Mouse (Mus musculus): ENCODE data around the gene Il4ra. TPM values are rescaled to one million over a fixed set of nuclear protein-coding genes. Genes with fewer than 3 reads are reported as not detected.

Il4ra gene
- polyA plus RNA-seq, 1 experiment from 2014 or later = 2.6 TPM

DNA sequence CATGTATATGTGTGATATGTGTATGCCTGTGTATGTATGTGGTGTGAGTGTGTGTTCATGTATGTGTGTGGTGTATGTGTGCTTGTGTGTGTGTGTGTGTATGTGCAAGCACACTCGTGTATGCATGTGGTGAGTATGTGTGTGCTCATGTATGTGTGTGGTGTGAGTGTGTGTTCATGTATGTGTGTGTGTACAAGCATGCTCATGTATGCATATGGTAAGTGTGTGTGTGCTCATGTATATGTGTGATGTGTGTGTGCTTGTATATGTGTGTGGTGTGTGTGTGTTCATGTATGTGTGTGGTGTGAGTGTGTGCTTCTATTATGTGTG lies 28.3 kb downstream of the Il4ra start:
- no peak overlapping the region for H3K9ac ChIP-seq (ENCODE audit: low read length)
- no peak for ATAC-seq (ENCODE audit: insufficient number of reproducible peaks, low FRiP score, low TSS enrichment, low read depth)
- H3K27ac ChIP-seq (replicated peaks; ENCODE audit: low read depth, low read length) = no peak overlapping the region
- 0 out of 2 replicates have a peak, but pooled peaks cover 4% of the 10 kb centered on the region for H3K4me1 ChIP-seq (ENCODE audit: control insufficient read depth, insufficient read depth, low read length)
- no peak overlapping the region for H3K4me3 ChIP-seq (ENCODE audit: low read depth, low read length)
- 88% methylated on average over 1 of the region's 1 CpGs for WGBS
- H3K36me3 ChIP-seq (ENCODE audit: control insufficient read depth, insufficient read depth, low read length) = no peaks in the 10 kb centered on the region
- H3K27me3 ChIP-seq (ENCODE audit: control insufficient read depth, insufficient read depth, low read length) = no peaks in the 10 kb centered on the region
- H3K4me2 ChIP-seq (ENCODE audit: low read depth, severe bottlenecking) = no peak overlapping the region
- no peak for DNase-seq (ENCODE audit: low spot score)
- H3K9me3 ChIP-seq (ENCODE audit: control insufficient read depth, low read length) = no peaks in the 10 kb centered on the region

DNA sequence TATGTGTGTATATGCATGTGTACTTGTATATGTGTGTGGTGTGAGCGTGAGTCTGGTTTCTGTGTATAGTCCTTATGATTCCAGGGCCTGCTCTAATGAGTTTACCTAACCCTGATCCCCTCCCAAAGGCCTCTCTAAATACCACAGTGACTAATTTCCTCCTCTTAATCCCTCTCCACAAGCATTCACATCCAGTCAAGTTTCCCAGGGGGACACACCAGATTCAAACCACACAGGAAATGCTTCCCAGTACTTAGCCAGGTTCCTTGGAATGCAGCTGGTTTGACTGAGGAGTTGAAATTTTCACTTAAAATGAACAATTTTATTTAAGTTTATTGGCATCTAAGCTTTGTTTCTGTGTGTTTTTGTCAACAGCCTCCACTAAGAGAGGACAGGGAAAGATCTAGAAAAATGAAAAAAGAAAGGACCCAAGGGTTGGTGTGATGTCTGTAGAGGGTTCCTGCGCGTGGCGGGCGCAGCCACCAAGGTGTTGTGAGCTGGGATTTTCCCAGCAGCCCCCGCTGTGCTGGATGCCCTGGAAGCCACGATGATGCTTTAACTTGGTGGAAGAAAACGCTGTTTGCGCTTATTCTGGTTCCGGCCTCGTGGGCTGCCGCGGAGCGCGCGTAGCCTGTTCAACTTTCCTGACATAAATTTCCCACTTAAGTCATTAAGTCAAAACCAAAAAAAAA lies 28.9 kb downstream of the Il4ra start:
- H3K4me1 ChIP-seq (ENCODE audit: control insufficient read depth, insufficient read depth, low read length) = 0 out of 2 replicates have a peak, but pooled peaks cover 4% of the 10 kb centered on the region
- WGBS = 8% methylated on average over 16 of the region's 16 CpGs
- no peaks in the 10 kb centered on the region for H3K36me3 ChIP-seq (ENCODE audit: control insufficient read depth, insufficient read depth, low read length)
- H3K4me2 ChIP-seq (ENCODE audit: low read depth, severe bottlenecking) = peak overlapping the region; percentile 82
- H3K27ac ChIP-seq (replicated peaks; ENCODE audit: low read depth, low read length) = 0 out of 2 replicates have a peak overlapping the region, but pooled peaks have one; percentile 6
- peak overlapping the region; percentile 55 for H3K9ac ChIP-seq (ENCODE audit: low read length)
- H3K9me3 ChIP-seq (ENCODE audit: control insufficient read depth, low read length) = no peaks in the 10 kb centered on the region
- DNase-seq (ENCODE audit: low spot score) = peak; percentile 62
- no peaks in the 10 kb centered on the region for H3K27me3 ChIP-seq (ENCODE audit: control insufficient read depth, insufficient read depth, low read length)
- H3K4me3 ChIP-seq (ENCODE audit: low read depth, low read length) = peak overlapping the region; percentile 28
- ATAC-seq (ENCODE audit: insufficient number of reproducible peaks, low FRiP score, low TSS enrichment, low read depth) = no peak

DNA sequence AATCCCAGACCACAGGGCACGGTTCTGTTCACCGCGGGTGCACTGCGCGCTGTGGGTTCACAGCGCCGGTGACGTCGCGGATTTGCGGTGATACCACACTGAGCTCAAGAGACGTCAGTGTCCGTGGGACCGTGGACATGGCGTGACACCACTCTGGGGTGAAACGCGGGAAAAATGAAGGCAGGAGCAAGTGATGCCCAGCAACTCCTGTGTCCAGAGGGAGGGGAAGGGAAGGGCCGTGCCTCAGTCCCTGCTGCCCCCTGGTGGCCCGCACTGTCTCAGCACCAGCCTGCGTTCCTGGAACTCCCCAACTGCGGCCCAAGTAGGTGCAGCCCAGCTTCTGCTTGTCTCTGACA lies 29.4 kb downstream of the Il4ra start:
- peak overlapping the region; percentile 55 for H3K9ac ChIP-seq (ENCODE audit: low read length)
- H3K4me3 ChIP-seq (ENCODE audit: low read depth, low read length) = peak overlapping the region; percentile 28
- H3K9me3 ChIP-seq (ENCODE audit: control insufficient read depth, low read length) = no peaks in the 10 kb centered on the region
- no peaks in the 10 kb centered on the region for H3K27me3 ChIP-seq (ENCODE audit: control insufficient read depth, insufficient read depth, low read length)
- H3K4me2 ChIP-seq (ENCODE audit: low read depth, severe bottlenecking) = peak overlapping the region; percentile 82
- ATAC-seq (ENCODE audit: insufficient number of reproducible peaks, low FRiP score, low TSS enrichment, low read depth) (peak; percentile 63), DNase-seq (ENCODE audit: low spot score) (peak; percentile 94)
- 0 out of 2 replicates have a peak, but pooled peaks cover 4% of the 10 kb centered on the region for H3K4me1 ChIP-seq (ENCODE audit: control insufficient read depth, insufficient read depth, low read length)
- H3K36me3 ChIP-seq (ENCODE audit: control insufficient read depth, insufficient read depth, low read length) = no peaks in the 10 kb centered on the region
- 4% methylated on average over 21 of the region's 21 CpGs for WGBS
- H3K27ac ChIP-seq (replicated peaks; ENCODE audit: low read depth, low read length) = no peak overlapping the region

DNA sequence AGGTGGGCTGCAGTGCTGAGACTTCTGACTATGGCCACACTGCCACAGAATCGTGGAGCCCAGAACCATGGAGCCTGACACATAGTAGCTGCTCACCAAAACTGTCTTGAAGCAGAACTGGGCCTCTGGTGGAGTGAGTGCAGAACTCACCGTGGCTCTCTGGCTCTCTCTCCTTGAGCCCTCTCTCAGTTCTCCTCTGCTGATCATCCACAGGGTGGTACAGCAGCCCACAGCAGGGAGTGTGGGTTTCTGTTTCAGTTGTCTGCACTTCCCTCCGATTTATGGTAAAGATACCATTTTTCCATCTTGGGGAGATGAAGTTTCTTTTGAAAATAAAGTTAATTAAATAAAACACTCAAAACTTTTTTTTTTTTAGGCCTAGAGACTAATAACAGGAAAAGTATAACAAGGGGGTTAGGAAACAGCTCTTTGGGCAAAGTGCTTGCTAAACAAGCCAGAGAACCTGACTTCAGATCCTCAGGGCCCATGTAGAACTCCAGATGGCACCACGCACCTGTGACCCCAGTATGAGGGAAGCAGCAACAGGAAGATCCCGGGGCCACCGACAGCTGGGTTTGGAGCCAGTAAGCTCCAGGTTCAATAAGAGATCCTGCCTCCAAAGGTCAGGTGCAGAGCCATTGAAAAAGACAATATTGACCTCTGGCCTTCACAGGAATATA lies 31.5 kb downstream of the Il4ra start:
- no peak for ATAC-seq (ENCODE audit: insufficient number of reproducible peaks, low FRiP score, low TSS enrichment, low read depth)
- H3K4me3 ChIP-seq (ENCODE audit: low read depth, low read length) = no peak overlapping the region

DNA sequence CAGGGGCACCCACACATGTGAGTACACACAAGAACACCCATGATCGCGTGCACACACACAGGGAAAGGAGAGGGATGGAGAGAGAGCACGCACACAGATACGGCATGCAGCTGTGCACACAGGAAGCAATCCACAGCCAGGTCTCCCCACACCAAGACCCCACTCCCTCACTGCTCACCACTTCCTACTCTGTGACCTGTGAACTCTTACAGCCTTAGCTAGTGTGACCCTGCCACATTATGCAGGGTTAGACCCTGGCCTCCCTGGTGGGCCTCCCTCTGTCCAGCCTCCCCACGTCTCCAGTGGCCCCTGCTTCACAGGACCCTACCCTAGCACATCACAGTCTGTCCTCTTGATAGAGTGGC lies 32.1 kb downstream of the Il4ra start:
- no peaks in the 10 kb centered on the region for H3K36me3 ChIP-seq (ENCODE audit: control insufficient read depth, insufficient read depth, low read length)
- no peak overlapping the region for H3K27ac ChIP-seq (replicated peaks; ENCODE audit: low read depth, low read length)
- 87% methylated on average over 5 of the region's 5 CpGs for WGBS
- no peak for ATAC-seq (ENCODE audit: insufficient number of reproducible peaks, low FRiP score, low TSS enrichment, low read depth)
- no peaks in the 10 kb centered on the region for H3K27me3 ChIP-seq (ENCODE audit: control insufficient read depth, insufficient read depth, low read length)
- H3K9ac ChIP-seq (ENCODE audit: low read length) = no peak overlapping the region
- no peak for DNase-seq (ENCODE audit: low spot score)
- H3K4me2 ChIP-seq (ENCODE audit: low read depth, severe bottlenecking) = no peak overlapping the region
- H3K4me1 ChIP-seq (ENCODE audit: control insufficient read depth, insufficient read depth, low read length) = 0 out of 2 replicates have a peak, but pooled peaks cover 4% of the 10 kb centered on the region
- H3K9me3 ChIP-seq (ENCODE audit: control insufficient read depth, low read length) = no peaks in the 10 kb centered on the region
- no peak overlapping the region for H3K4me3 ChIP-seq (ENCODE audit: low read depth, low read length)

More for the DNA sequence above, 31.5 kb downstream of the Il4ra start:
- no peak for DNase-seq (ENCODE audit: low spot score)
- Histone ChIP-seq H3K27me3 (ENCODE audit: control insufficient read depth, insufficient read depth, low read length) (no peaks in the 10 kb centered on the region), H3K9me3 (ENCODE audit: control insufficient read depth, low read length) (no peaks in the 10 kb centered on the region), H3K4me1 (ENCODE audit: control insufficient read depth, insufficient read depth, low read length) (0 out of 2 replicates have a peak, but pooled peaks cover 4% of the 10 kb centered on the region), H3K9ac (ENCODE audit: low read length) (no peak overlapping the region), H3K36me3 (ENCODE audit: control insufficient read depth, insufficient read depth, low read length) (no peaks in the 10 kb centered on the region), H3K4me2 (ENCODE audit: low read depth, severe bottlenecking) (no peak overlapping the region), H3K27ac (replicated peaks; ENCODE audit: low read depth, low read length) (no peak overlapping the region)
- WGBS = 71% methylated on average over 6 of the region's 6 CpGs

DNA sequence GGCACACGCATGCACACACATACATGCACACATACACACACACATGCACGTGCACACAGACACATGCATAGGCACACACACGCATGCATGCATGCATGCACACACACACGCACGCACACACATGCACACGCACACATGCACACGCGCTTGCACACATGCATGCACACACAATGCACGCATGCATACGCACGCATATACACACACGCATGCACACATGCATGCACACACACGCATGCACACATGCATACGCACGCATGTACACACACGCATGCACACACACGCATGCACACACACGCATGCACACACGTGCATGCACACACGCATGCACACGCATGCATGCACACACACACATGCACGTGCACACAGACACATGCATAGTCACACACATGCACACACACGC lies 34.4 kb downstream of the Il4ra start:
- no peak overlapping the region for H3K9ac ChIP-seq (ENCODE audit: low read length)
- ATAC-seq (ENCODE audit: insufficient number of reproducible peaks, low FRiP score, low TSS enrichment, low read depth) (no peak), DNase-seq (ENCODE audit: low spot score) (no peak)

DNA sequence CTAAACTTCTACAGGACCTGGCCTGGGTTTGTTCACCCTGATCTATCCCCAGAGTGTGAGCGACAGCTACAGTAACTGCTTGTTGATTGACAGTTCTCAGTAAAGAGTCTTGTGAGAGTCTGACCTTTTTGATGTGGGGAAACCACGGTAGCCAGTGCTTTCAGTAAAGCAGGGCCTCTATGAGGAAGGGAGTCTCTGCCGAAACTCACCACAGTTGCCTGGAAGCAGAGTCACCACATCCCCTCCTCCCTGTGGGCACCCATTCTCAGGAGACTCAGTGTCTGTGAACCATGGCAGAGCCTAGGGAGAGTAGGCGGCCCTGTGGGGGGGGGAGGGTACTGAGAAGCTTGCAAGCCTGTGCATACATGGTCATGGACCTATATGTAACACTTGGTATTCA lies 36.8 kb downstream of the Il4ra start:
- H3K4me2 ChIP-seq (ENCODE audit: low read depth, severe bottlenecking) = no peak overlapping the region
- no peaks in the 10 kb centered on the region for H3K4me1 ChIP-seq (ENCODE audit: control insufficient read depth, insufficient read depth, low read length)
- H3K27ac ChIP-seq (replicated peaks; ENCODE audit: low read depth, low read length) = no peak overlapping the region
- H3K9me3 ChIP-seq (ENCODE audit: control insufficient read depth, low read length) = no peaks in the 10 kb centered on the region
- no peaks in the 10 kb centered on the region for H3K36me3 ChIP-seq (ENCODE audit: control insufficient read depth, insufficient read depth, low read length)
- no peak overlapping the region for H3K9ac ChIP-seq (ENCODE audit: low read length)
- 85% methylated on average over 4 of the region's 4 CpGs for WGBS
- no peaks in the 10 kb centered on the region for H3K27me3 ChIP-seq (ENCODE audit: control insufficient read depth, insufficient read depth, low read length)
- DNase-seq (ENCODE audit: low spot score) = no peak
- no peak overlapping the region for H3K4me3 ChIP-seq (ENCODE audit: low read depth, low read length)
- ATAC-seq (ENCODE audit: insufficient number of reproducible peaks, low FRiP score, low TSS enrichment, low read depth) = no peak

More for the DNA sequence above, 34.4 kb downstream of the Il4ra start:
- H3K36me3 ChIP-seq (ENCODE audit: control insufficient read depth, insufficient read depth, low read length) = no peaks in the 10 kb centered on the region
- H3K4me1 ChIP-seq (ENCODE audit: control insufficient read depth, insufficient read depth, low read length) = no peaks in the 10 kb centered on the region
- H3K27me3 ChIP-seq (ENCODE audit: control insufficient read depth, insufficient read depth, low read length) = no peaks in the 10 kb centered on the region
- H3K4me2 ChIP-seq (ENCODE audit: low read depth, severe bottlenecking) = no peak overlapping the region
- no peak overlapping the region for H3K27ac ChIP-seq (replicated peaks; ENCODE audit: low read depth, low read length)
- no peaks in the 10 kb centered on the region for H3K9me3 ChIP-seq (ENCODE audit: control insufficient read depth, low read length)
- WGBS = 95% methylated on average over 23 of the region's 23 CpGs
- no peak overlapping the region for H3K4me3 ChIP-seq (ENCODE audit: low read depth, low read length)

DNA sequence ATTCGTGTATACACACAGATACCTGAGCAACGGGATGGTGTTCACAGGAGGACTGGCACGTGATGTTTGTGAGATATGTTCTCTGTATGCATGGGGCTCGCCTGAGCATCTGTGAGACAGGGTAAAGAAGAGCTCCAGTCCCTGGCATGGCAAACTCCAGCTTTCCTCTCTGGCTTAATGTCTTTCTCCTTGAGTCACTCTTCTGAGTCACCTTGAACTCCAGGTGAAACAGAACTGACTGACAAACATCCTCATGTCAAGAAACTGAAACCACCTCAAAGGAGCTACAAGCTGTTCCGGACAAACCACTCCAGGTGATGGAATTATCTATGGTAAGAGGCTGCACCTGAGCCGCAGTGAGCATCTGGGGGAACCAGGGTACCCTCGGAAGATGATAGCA lies 38.0 kb downstream of the Il4ra start:
- H3K9ac ChIP-seq (ENCODE audit: low read length) = no peak overlapping the region
- no peaks in the 10 kb centered on the region for H3K36me3 ChIP-seq (ENCODE audit: control insufficient read depth, insufficient read depth, low read length)
- WGBS = 87% methylated on average over 7 of the region's 7 CpGs
- no peak overlapping the region for H3K4me2 ChIP-seq (ENCODE audit: low read depth, severe bottlenecking)
- no peaks in the 10 kb centered on the region for H3K4me1 ChIP-seq (ENCODE audit: control insufficient read depth, insufficient read depth, low read length)
- H3K27me3 ChIP-seq (ENCODE audit: control insufficient read depth, insufficient read depth, low read length) = no peaks in the 10 kb centered on the region
- H3K4me3 ChIP-seq (ENCODE audit: low read depth, low read length) = no peak overlapping the region
- no peak overlapping the region for H3K27ac ChIP-seq (replicated peaks; ENCODE audit: low read depth, low read length)
- ATAC-seq (ENCODE audit: insufficient number of reproducible peaks, low FRiP score, low TSS enrichment, low read depth) = no peak
- no peaks in the 10 kb centered on the region for H3K9me3 ChIP-seq (ENCODE audit: control insufficient read depth, low read length)
- DNase-seq (ENCODE audit: low spot score) = no peak

Data from limb, embryonic 11.5 days (tissue).